Mouse (Mus musculus) myocyte (in vitro differentiated cells): Measurements from ENCODE around the gene Cirbp.

ENCODE experiments used
- CEBPB ChIP-seq: IDR thresholded peaks from 2 replicates; pipeline ENCODE4 v1.6.1; 2011; ENCODE audit warnings: mild to moderate bottlenecking, moderate library complexity; ENCODE audit not compliant: poor library complexity, insufficient read depth, severe bottlenecking
- E2F4 ChIP-seq: IDR thresholded peaks from one replicate; pipeline ENCODE4 v1.6.1; 2011; ENCODE audit warnings: mild to moderate bottlenecking, control low read depth, moderate library complexity; ENCODE audit not compliant: insufficient read depth
- MAX ChIP-seq: IDR thresholded peaks from one replicate; pipeline ENCODE4 v1.6.1; 2011; ENCODE audit warnings: low read depth, mild to moderate bottlenecking, control low read depth
- POLR2A ChIP-seq: IDR thresholded peaks from one replicate; pipeline ENCODE4 v1.6.1; 2011; ENCODE audit warnings: low read depth, mild to moderate bottlenecking, control low read depth, moderate library complexity; ENCODE audit not compliant: insufficient read length
- POLR2AphosphoS2 ChIP-seq: IDR thresholded peaks from one replicate; pipeline ENCODE4 v1.6.1; 2011; ENCODE audit warnings: low read depth, control low read depth; ENCODE audit not compliant: insufficient read length
- REST ChIP-seq: IDR thresholded peaks from one replicate; pipeline ENCODE4 v1.6.1; 2011; ENCODE audit warnings: mild to moderate bottlenecking, control low read depth, moderate library complexity; ENCODE audit not compliant: insufficient read depth, insufficient read length
- SRF ChIP-seq: IDR thresholded peaks from one replicate; pipeline ENCODE4 v1.6.1; 2011; ENCODE audit warnings: low read depth; ENCODE audit not compliant: control insufficient read depth, insufficient read length
- TCF12 ChIP-seq: IDR thresholded peaks from one replicate; pipeline ENCODE4 v1.6.1; 2011; ENCODE audit warnings: mild to moderate bottlenecking, control low read depth; ENCODE audit not compliant: poor library complexity, insufficient read depth, severe bottlenecking
- USF1 ChIP-seq: IDR thresholded peaks from one replicate; pipeline ENCODE4 v1.6.1; 2011; ENCODE audit warnings: low read depth, mild to moderate bottlenecking, control low read depth, moderate library complexity

- TF ChIP-seq MAX (no peak), CEBPB (no peak), USF1 (no peak), POLR2A (peak; percentile 19), E2F4 (no peak), REST (no peak), SRF (no peak), TCF12 (no peak), POLR2AphosphoS2 (no peak)
These were observed 4.8 kb downstream of the Cirbp start for GRCm38 (mm10) chr10:80170601-80171021.
